Mouse (Mus musculus) gastrocnemius, adult 2 months (tissue): ENCODE measurements around the gene Cnnm2. TPM values are rescaled to one million over a fixed set of nuclear protein-coding genes. Genes with fewer than 3 reads are reported as not detected.
"Not testable (repeated sequence)": the region's sequence is repeated elsewhere in the genome, so short reads cannot be mapped to it uniquely, and the experiment has no call there.

Experiments used
- DNase-seq: peaks from one replicate; pipeline ENCODE4 v3.0.0; 2022
- H3K27ac ChIP-seq: fragments of 200-600 bp; 2 replicates; pipeline ENCODE4 v1.8.1; 2022; ENCODE audit warnings: mild to moderate bottlenecking
- H3K4me3 ChIP-seq: fragments of 200-600 bp; 2 replicates; pipeline ENCODE4 v1.8.1; 2022; ENCODE audit warnings: mild to moderate bottlenecking, moderate library complexity
- CTCF ChIP-seq: fragments of 200-600 bp; IDR thresholded peaks from 2 replicates; pipeline ENCODE4 v1.8.1; 2022; ENCODE audit warnings: antibody characterized with exemption, mild to moderate bottlenecking, moderate library complexity
- intact Hi-C: fragments of 180-260 bp; cut with DNase I; formaldehyde crosslinking; loops from one replicate; pipeline ENCODE4 v1.15.1; 2025
- total RNA-seq, 2 experiments: library from RNA; stranded (reverse); gene quantifications; 2 replicates each; pipeline ENCODE4 v1.2.3; 2021

Gene Cnnm2
- total RNA-seq, 2 experiments from 2014 or later: 2.7 to 3.6 TPM

DNA sequence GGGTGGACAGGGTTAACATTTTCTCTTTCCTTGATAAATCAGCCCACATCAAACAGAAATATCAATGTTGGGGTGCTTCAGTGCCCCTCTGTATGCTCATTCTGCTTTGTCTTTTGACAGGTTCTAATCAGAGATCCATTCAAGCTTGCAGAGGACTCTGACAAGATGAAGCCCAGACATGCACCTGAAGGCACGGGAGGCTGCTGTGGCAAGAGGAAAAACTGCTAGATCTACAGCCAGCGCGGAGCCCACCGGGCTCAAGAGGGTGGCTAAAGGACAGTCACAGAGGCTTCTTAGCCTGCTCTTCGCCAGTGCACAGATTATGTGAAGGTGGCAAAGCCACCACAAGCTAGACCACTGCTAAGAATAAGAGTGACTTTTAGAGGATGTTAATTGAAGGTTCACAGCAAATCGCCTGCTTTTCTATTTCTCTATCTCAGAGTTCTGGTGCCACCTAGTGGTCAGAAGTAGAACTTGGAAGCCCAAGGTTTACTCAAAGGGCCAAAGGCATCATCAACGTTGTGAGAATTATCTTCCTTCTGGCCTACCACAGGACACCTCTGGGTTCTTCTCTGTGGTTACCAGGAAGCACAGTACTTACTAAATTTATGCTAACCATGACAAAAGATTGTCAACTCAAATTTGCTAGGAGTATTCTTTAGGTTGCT lies 20.9 kb upstream of the Cnnm2 start:
- Histone ChIP-seq H3K27ac (no peak overlapping the region), H3K4me3 (no peak overlapping the region)
- peak; percentile 49 for DNase-seq
- TF ChIP-seq CTCF: peak; percentile 93
- intact Hi-C loops: loop anchor here (1.0 kb wide), 2 partner anchors 70 to 153 kb away; no protein-coding TSS in a partner anchor

GRCm38 (mm10) chr19:46741574-46741973 lies 19.8 kb upstream of the Cnnm2 start:
- H3K4me3 ChIP-seq: no peak overlapping the region
- DNase-seq: no peak
- TF ChIP-seq CTCF: no peak
- H3K27ac ChIP-seq: no peak overlapping the region
- intact Hi-C loops: no loop called here

GRCm38 (mm10) chr19:46744681-46745080 lies 16.7 kb upstream of the Cnnm2 start:
- DNase-seq: no peak
- no peak for TF ChIP-seq CTCF
- no peak overlapping the region for H3K27ac ChIP-seq
- no peak overlapping the region for H3K4me3 ChIP-seq
- intact Hi-C loops: no loop called here

GRCm38 (mm10) chr19:46747799-46748198 lies 13.6 kb upstream of the Cnnm2 start:
- intact Hi-C loops: no loop called here
- DNase-seq: no peak
- no peak for TF ChIP-seq CTCF

DNA sequence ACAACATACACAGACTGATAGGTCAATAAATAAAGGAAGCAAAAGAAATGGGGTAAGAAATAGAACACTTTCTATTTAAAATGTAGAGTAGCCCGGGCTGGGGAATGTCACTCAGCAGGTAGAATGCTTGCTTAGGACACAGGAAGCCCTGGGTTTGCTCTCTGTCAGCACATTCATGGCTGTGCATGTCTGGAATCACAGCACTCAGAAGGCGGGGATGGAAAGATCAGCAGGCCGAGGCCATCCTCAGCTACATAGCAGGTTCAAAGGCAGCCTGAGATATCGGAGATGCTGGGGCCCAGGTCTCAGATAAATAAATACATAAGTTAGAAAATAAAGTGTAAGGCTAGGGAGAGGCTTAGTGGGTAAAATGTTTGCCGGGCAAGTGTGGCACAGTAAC lies 9.2 kb upstream of the Cnnm2 start:
- Histone ChIP-seq H3K27ac (no peak overlapping the region), H3K4me3 (no peak overlapping the region)
- no peak for DNase-seq
- intact Hi-C loops: no loop called here
- TF ChIP-seq CTCF: no peak

More at GRCm38 (mm10) chr19:46747799-46748198, 13.6 kb upstream of the Cnnm2 start:
- H3K27ac ChIP-seq: no peak overlapping the region
- H3K4me3 ChIP-seq: no peak overlapping the region

- DNase-seq: peak; percentile 51
- H3K27ac ChIP-seq: no peak overlapping the region
- intact Hi-C loops: loop anchor here (5.0 kb wide), 1 partner anchor 83 kb away; the partner anchor contains the start of gene Cyp17a1
- peak; percentile 79 for TF ChIP-seq CTCF
- no peak overlapping the region for H3K4me3 ChIP-seq
These were observed 6.3 kb upstream of the Cnnm2 start for GRCm38 (mm10) chr19:46755066-46755465.

DNA sequence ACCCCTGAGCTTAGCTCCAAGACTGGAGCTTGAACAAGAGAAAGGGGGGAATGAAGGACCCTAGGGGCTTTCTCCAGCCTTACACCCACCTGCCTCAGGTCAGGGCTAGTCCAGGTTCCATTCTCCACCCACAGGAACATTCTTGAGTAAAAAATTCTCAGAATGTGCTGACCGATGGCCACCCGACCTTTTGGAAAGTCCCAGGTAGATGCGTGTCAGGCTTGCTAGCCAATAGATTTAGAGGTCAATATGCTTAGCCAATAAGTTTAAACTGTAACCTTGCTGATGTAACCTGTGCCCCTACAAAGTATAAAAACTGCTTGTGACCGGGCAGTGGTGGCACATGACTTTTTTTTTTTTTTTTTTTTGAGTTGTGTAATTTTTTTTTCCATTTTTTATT lies 5.2 kb upstream of the Cnnm2 start:
- no peak for TF ChIP-seq CTCF
- no peak overlapping the region for H3K27ac ChIP-seq
- intact Hi-C loops: loop anchor here (5.0 kb wide), 1 partner anchor 84 kb away; the partner anchor contains the start of gene Cyp17a1
- DNase-seq: no peak
- H3K4me3 ChIP-seq: no peak overlapping the region

DNA sequence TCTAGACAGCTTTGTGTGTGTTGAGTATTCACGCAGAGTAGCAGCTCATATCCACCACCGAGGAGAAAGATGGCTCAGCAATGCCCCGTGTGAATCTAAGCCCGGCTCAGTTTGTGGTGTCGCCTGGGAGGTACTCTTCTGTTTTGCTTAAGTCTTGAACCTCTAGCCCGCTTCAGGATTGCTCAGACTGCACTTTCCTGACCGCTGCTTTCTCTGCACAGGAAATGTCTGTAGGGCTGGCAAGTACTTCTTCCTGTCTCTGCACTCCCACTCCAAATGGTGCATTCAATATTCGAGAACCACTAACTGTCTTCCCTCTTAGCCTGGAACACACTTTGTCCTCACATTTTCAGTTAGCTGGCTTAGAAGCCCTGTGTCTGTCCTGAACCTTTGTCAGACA lies 2.3 kb upstream of the Cnnm2 start:
- no peak for TF ChIP-seq CTCF
- intact Hi-C loops: loop anchor here (5.0 kb wide), 1 partner anchor 87 kb away; the partner anchor contains the start of gene Cyp17a1
- H3K4me3 ChIP-seq: no peak overlapping the region
- DNase-seq: no peak
- no peak overlapping the region for H3K27ac ChIP-seq

DNA sequence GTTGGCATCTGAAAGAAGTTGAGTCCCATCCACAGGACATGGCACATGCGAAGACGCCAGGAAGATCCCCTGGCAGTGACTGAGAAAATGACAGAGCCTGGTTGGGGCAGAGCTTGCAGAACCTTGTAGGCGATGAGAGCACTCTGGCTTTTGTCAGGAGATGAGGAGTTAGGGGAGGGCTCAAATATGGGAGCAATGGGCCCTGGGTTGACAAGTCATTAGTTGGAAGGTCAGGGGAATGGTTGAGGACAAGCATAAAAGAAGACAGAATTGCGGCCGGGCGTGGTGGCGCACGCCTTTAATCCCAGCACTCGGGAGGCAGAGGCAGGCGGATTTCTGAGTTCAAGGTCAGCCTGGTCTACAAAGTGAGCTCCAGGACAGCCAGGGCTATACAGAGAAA lies 1.5 kb upstream of the Cnnm2 start:
- intact Hi-C loops: loop anchor here (1.0 to 5.0 kb wide), 3 partner anchors 88 to 231 kb away; partner anchors contain the start of gene Cyp17a1
- H3K4me3 ChIP-seq, H3K27ac ChIP-seq, DNase-seq: not testable (repeated sequence)

GRCm38 (mm10) chr19:46760375-46761160 lies 828 bp upstream of the Cnnm2 start:
- peak; percentile 95 for TF ChIP-seq CTCF
- Histone ChIP-seq H3K4me3 (peak overlapping the region; percentile 93), H3K27ac (peak overlapping the region; percentile 94)
- intact Hi-C loops: loop anchor here (1.0 kb wide), 2 partner anchors 109 to 231 kb away; no protein-coding TSS in a partner anchor
- peak; percentile 91 for DNase-seq

DNA sequence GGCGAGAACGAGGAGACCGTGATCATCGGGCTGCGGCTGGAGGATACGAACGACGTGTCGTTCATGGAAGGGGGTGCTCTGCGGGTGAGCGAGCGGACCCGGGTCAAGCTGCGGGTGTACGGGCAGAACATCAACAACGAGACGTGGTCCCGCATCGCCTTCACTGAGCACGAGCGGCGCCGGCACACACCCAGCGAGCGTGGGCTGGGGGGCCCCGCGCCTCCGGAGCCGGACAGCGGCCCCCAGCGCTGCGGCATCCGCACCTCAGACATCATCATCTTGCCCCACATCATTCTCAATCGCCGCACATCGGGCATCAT lies 535 bp downstream of the Cnnm2 start:
- no peak for TF ChIP-seq CTCF
- DNase-seq: no peak
- intact Hi-C loops: no loop called here
- Histone ChIP-seq H3K27ac (peak overlapping the region; percentile 91), H3K4me3 (peak overlapping the region; percentile 93)

DNA sequence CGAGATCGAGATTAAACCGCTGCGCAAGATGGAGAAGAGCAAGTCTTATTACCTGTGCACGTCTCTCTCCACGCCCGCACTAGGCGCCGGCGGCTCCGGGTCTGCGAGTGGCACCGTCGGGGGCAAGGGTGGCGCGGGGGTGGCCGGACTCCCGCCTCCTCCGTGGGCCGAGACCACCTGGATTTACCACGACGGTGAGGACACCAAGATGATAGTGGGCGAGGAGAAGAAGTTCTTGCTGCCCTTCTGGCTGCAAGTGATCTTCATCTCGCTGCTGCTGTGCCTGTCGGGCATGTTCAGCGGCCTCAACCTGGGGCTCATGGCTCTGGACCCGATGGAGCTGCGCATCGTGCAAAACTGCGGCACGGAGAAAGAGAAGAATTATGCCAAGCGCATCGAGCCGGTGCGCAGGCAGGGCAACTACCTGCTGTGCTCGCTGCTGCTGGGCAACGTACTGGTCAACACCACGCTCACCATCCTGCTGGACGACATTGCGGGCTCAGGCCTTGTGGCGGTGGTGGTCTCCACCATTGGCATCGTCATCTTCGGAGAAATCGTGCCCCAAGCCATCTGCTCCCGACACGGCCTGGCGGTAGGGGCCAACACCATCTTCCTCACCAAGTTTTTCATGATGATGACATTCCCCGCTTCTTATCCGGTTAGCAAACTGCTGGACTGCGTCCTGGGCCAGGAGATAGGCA lies 1.0 kb downstream of the Cnnm2 start:
- peak overlapping the region; percentile 91 for H3K27ac ChIP-seq
- intact Hi-C loops: no loop called here
- peak overlapping the region; percentile 93 for H3K4me3 ChIP-seq
- TF ChIP-seq CTCF: no peak
- peak; percentile 38 for DNase-seq

DNA sequence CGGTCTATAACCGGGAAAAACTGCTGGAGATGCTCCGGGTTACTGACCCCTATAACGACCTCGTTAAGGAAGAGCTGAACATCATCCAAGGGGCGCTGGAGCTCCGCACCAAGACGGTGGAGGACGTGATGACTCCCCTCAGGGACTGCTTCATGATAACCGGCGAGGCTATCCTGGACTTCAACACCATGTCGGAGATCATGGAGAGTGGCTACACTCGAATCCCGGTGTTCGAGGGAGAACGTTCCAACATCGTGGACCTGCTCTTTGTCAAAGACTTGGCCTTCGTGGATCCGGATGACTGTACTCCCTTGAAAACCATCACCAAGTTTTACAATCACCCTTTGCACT lies 1.6 kb downstream of the Cnnm2 start:
- no peak for TF ChIP-seq CTCF
- intact Hi-C loops: no loop called here
- Histone ChIP-seq H3K27ac (peak overlapping the region; percentile 91; the same call in 1 of the 2 replicates), H3K4me3 (peak overlapping the region; percentile 93)
- no peak for DNase-seq
